Mouse (Mus musculus): Measurements from ENCODE around the gene Atp6v0c.

Gene Atp6v0c

GRCm38 (mm10) chr17:24169317-24170065, at the start of gene Atp6v0c:
TSS of gene Atp6v0c (minus strand) at chr17:24169702.
- peak; percentile 88 to 93 for DNase-seq

DNA sequence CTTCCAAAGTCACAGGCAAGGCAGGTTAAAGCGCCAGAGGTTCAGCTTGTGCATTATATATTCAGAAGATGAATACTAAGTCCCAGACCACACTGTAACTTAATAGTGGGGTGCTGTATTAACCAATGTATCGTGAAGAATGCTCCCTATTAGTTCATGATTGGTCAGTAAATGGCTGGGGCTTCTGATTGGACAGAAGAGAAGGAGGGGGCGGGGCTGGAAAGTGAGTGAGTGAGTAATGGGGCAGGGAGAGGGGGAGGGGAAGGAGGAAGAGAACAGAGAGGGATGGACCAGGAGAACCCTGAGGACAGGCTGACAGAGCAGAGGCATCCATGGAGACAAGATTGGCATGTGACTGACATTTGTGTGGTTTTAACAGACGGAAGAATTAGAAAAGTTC, 47.3 kb upstream of the Atp6v0c start:
- DNase-seq, result no peak

- no peak for DNase-seq
Observed at GRCm38 (mm10) chr17:24213186-24213585, 43.7 kb upstream of the Atp6v0c start.

- no peak for DNase-seq
Observed at GRCm38 (mm10) chr17:24212441-24213018, 43.0 kb upstream of the Atp6v0c start.

- DNase-seq, result no peak
Observed at GRCm38 (mm10) chr17:24211631-24212440, 42.3 kb upstream of the Atp6v0c start.

- no peak for DNase-seq
Observed at GRCm38 (mm10) chr17:24210591-24210990, 41.1 kb upstream of the Atp6v0c start.

DNA sequence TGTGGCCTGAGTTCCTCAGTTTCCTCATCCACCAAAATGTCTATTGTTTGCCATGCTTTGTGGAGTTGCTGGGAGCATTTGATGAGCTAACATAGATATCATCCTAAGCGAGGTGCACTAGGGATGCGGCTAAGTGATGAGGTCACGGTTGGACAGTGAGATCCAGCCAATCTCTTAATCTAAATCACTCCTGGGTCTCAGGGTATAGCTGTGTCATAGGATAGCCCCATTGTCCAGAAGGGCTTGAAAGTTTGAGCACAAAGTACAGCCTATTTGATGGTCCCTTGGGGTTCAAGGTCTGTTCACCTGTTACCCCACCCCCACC, 40.4 kb upstream of the Atp6v0c start:
- no peak for DNase-seq

GRCm38 (mm10) chr17:24209043-24209915, 39.8 kb upstream of the Atp6v0c start, which contains the start of gene Ntn3:
TSS of gene Ntn3 (minus strand) at chr17:24209531.
- DNase-seq, result no peak

GRCm38 (mm10) chr17:24208641-24209042, 39.1 kb upstream of the Atp6v0c start:
- no peak for DNase-seq

DNA sequence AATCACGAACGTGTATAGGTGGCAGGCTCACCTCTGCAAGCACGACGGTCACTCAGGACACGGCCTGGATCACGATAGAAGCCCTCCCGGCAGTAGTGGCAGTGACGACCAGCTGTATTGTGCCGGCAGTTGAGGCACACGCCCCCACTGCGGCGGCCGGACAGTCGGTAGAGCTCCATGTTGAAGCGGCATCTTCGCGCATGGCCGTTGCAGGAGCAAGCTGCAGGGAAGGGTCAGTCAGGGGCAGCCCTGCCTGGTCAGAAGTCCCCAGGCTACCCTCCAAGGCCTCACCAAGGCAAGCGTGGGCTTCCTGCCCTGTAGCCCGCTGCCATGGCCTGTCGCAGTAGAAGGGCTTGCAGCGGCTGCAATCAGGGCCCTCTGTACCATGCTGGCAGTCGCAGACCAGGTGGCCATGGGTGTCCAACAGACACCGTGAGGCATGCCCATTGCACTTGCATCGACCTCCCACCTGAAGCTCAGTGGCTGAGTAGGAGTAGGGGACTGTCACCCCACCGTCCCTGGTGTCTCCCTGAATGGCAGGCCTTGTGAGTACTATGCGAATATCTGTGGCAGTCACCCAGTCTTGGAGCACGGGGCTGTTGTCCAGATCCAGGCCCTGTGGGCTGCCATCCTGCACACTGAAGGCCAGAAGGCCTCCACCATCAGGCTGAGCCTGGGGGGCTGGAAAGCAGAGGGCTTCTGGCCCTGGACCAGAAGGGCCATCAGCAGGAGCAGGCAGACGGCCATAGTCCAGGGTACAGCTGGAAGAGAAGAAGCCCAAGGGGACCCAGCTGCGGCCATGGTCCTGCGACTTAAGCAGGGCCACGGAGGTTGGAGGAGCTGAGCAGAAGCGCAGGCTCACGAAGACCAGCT, 38.5 kb upstream of the Atp6v0c start:
- DNase-seq, result no peak

GRCm38 (mm10) chr17:24206451-24207351, 37.2 kb upstream of the Atp6v0c start:
- DNase-seq, result no peak

DNA sequence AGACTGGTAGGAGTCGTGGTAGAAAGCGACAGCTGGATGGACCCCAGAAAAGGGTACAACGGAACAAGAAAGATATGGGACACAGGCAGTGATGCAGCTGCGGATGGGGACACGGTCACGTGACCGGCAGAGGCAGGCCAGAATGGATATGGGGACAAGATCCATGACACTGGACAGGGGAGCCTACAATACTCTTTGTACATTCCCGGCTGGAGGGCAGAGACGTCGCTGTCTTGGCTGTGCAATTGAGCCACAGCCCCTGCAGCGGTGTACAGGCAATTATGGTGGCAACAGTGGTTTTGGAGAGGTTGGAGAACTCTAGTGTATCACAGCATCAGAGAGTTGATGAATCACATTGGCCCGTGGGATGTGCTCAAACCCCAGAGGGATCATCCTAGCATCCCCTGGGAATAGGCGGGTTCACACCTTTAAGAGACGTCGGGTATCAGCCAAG, 36.4 kb upstream of the Atp6v0c start:
- DNase-seq, result no peak

GRCm38 (mm10) chr17:24205284-24205888, 35.9 kb upstream of the Atp6v0c start, which contains the start of gene Tbc1d24:
TSS of gene Tbc1d24 (minus strand) at chr17:24205562.
- DNase-seq, result peak; percentile 81 to 82

DNA sequence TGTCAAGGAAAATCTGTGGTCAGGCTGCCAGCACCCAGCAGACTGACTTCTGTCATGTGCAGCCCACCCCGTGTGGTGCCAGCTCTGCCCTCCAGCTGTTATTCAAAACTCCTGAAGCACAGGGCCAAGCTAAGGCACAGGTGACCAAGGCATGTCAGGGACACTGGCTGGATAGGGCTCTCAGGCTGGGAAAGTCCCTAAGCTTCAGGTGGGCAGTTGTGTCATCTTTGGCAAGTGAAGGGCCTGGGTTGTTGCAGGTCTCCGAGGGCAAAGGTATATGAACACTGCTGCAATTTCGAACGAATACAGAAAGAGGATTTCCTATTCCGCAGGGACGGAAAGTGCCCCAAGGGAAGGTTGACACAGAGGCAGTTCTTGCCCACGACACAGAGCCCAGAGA, 35.3 kb upstream of the Atp6v0c start:
- no peak for DNase-seq

DNA sequence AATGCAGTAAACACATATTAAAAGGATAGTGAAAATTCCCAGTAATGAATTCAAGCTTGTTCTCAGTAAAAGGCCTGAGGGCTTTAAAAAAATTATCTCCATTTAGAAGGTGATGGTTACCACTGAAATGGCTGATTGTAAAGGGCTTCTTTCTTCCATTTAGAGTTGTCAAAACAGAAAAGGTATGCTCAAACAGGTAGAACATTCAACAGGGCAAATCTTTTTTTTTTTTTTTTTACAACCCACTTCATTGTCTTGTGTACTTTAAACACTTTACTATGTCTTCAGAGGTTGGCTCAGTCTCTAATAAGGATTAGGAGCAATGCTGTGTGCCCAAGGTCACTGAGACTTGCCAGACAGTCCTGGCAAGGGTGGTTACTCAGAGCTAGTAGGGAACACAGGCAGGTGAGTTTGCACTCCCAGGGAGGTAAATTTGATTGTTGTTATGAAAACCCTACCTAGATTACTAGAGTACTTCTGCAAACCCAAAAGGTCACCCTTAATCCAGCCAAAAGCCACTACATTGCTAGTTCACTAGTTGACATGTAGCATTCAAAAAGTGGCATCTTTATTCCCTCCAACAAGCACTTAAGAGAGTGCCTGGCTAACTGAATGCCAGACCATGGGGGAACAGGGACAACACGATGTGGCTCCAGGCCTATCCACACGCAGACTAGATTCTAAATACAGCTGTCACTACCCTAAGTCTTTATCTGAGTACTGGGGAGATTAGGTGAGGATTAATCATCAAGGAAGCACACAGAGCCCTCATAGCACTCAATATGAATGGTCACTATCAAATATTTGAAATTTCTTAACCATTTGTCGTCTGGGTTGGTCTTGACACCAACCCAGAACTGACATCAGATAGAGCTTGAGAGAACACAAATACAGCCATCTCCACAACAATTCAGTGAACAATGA, 34.4 kb upstream of the Atp6v0c start:
- DNase-seq, result no peak

- no peak for DNase-seq
Observed at GRCm38 (mm10) chr17:24203068-24203467, 33.6 kb upstream of the Atp6v0c start.

DNA sequence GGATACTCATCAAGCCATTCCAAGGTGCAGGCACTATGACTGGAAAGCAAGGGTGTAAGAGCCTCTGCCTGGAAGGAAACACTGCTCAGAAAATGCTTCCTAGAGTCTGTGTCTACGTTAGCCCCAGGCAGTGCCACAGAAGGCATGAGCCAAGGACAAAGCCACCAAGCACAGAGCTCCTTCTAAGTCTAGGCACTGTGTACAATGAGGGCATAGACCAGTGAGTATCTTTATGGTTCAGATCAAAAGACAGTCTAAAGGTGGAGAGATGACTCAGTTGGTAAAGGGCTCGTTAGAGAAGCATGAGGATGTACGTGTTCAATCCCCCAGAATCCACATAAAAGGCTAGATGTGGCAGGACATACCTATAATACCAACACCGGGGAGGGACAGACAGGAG, 31.6 kb upstream of the Atp6v0c start:
- no peak for DNase-seq

DNA sequence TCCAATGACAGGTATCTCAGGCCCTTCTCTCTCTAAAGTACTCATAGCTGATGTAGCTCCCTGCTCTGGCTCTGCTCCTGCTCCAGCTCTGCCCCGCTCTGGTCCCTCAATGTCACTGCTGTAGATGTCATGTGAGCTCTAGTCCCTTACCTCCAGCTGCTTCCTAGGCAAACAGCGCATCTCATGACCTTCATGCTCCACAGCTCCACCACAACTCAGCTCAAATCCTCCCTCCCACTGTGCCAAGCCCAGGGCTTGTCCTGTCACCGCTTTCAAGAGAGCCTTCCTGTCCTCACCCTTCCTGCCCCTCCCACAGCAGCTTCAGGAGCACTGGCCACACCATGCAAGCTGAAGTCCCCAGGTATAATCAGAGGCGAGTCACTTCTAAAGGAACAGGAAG, 30.2 kb upstream of the Atp6v0c start:
- DNase-seq, result no peak

GRCm38 (mm10) chr17:24199252-24199651, 29.8 kb upstream of the Atp6v0c start:
- DNase-seq, result no peak

All from thymus, adult 18-20 months (tissue).